Mouse (Mus musculus): ENCODE measurements around the gene Asic4.
A peak's percentile ranks its signal among the peaks of the same experiment; 100 is the strongest.

Asic4 gene

GRCm38 (mm10) chr1:75467215-75467927 lies 17.1 kb downstream of the Asic4 start:
- DNase-seq, result peak; percentile 83 to 89

GRCm38 (mm10) chr1:75469287-75469825 lies 19.1 kb downstream of the Asic4 start:
- DNase-seq, result no peak

DNA sequence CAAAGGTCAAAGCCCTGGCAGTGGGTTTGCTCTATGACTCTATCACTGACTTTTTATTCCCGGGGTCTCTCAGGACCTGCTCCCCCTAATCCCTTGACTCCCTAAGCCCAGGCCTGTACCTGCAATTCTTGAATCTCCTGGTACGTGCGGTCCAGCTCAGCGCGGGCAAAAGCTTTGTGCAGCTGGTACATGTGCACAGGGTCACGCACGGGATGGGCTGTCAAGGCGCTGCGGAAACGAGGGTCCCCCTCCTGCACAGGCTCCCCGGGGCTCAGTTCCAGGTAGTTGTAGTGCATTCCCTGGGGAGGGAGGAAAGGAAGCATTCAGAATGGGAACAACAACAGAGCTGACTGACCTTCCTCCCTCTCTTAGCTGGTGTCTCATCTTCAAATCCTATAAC lies 26.2 kb downstream of the Asic4 start:
- DNase-seq, result no peak

DNA sequence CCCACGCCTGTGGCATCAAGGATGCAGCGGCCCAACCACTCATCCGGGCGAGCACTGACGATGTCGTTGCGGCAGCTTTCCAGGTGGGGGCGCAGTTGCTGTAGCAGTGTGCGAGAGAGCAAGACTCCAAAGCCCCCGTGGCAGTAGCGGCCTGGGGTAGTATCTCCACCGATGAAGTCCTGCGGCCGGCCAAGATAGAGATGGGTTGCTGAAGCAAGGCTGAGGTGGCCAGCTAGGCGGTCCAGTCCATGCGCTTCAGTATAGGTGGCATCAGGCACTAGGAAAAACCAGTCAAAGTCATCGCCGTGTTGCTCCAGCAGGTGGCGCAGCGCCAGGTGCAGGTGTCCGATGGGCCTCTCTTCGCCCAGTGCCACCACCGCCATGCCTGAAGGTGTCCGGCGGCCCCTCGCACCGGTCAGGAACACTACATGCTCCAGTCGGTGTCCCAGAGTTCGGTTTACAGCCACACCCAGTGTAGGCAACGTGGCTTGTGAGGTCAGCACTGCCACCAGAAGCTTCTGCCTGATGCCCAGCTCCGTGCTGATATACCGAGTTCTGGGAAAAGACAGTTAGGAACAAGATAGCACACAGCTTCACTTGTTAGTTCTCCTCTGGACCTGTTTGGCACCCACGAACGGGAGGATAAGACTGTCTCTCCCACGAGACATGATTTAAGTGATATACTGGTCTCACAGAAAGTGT lies 27.2 kb downstream of the Asic4 start:
- DNase-seq, result peak; percentile 95 to 98

GRCm38 (mm10) chr1:75477966-75478290 lies 27.7 kb downstream of the Asic4 start:
- DNase-seq, result no peak

DNA sequence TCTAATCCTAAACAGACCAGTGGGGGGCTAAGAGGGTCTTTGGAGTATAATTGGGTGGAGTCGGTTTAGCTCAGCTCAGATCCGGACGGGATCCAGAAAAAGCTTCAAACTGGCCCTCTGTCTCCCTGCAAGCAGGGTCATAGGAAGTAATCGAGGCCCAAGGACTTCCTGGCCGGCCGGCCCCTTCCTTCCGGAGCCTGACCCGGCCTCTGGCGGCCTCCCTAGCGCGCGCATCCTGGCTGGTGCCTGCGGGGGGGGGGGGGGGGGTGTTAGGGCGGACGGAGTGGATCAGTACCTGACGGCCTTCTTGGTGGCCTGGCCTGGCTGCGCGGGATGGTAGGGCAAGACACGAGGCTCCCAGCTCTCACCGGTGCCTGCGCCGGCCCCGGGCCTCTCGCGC lies 28.3 kb downstream of the Asic4 start:
- DNase-seq, result peak; percentile 27 to 35

GRCm38 (mm10) chr1:75478916-75479634 lies 28.8 kb downstream of the Asic4 start, which contains the start of the genes Chpf and Tmem198:
Gene Chpf, minus strand, starts transcription at chr1:75479307.
Gene Tmem198, plus strand, starts transcription at chr1:75479532.
- DNase-seq, result peak; percentile 96 to 97

DNA sequence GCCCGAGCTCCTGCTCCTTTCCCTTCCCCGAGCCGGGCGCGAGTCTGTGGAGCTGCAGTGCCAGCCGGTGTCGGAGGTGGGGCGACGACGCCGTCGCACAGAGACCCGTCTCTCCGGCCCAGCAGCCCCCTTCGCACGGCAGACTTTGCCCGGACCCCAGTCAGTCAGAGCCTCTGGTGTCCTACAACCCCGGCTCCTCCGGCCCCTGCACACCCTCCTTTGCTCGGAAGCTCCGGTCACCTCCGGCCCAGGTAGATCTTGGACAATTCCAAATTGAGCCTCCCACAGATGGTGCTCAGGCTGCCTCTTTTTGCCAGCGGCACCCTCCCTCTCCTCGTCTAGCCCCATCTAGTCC lies 29.4 kb downstream of the Asic4 start:
- no peak for DNase-seq

DNA sequence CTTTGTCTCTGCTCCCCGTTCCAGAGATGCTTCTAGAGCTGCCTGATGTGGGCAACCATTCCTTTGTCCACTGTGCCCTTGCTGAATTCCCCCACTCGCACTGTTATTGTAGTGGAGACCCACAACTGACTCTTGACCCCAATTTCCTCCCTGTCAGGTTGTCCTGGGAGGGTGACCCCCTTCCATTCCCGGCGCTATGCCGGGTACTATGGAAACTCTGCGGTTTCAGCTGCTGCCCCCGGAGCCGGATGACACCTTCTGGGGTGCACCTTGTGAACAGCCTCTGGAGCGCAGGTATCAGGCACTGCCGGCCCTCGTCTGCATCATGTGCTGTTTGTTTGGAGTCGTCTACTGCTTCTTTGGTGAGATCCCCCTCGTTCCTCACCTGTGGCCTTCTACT lies 29.8 kb downstream of the Asic4 start:
- peak; percentile 37 for DNase-seq

DNA sequence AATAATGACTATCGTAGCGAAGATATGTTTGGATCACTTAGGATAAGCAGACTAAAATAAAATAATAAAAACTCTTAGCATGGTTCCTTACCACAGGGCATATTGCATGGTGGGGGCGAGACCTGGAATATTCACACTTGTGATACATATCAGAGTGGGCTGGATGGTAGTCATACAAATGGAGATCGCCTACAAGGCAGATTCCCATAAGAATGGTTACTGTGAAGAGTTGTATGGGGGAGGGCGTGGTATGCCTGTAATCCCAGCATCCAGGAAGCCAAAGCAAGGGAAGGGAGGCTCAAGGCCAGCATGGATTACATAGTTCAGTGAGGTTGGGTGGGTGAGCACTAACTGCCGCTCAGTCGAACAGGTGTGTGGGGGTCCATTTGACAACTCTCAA lies 30.5 kb downstream of the Asic4 start:
- no peak for DNase-seq

GRCm38 (mm10) chr1:75486561-75486960 lies 36.3 kb downstream of the Asic4 start:
- DNase-seq, result no peak

- no peak for DNase-seq
Measured at GRCm38 (mm10) chr1:75487040-75487404, 36.8 kb downstream of the Asic4 start.

DNA sequence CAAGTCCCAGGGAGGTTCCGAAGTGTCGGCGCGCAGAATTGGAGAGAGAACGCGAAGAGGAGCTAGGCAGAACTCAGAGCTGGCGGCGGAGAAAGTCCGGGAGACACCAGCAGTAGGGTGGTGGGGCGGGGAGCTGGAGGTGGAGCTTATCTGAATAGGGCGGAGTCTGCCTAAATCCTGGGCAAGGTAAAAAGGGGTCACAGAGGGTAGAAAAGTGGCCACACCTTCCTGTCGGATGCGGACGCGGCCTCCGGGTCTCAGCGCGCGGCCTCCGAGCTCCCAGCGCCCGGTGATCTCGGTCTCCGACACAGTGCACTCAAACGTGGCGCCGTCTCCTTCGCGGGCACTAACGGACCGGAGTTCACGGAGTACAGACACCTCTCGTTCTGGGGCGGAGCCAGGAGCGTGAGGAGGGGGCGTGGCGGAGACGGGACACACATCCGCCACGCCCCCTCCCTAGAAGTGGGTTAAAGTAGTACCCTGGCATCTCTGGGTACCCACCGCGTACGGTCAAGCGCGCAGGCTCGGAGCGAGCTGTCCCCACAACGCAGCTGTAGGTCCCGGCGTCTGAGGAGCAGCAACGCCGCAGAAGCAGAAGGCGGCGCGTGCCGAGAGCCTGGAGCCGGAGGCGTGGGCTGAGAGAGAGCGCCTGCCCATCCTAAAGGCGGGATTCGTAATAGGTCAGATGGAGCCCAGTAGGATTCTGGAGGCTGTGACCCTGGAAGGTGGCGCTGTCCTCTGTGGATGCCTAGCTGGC lies 37.3 kb downstream of the Asic4 start:
- peak; percentile 77 for DNase-seq

DNA sequence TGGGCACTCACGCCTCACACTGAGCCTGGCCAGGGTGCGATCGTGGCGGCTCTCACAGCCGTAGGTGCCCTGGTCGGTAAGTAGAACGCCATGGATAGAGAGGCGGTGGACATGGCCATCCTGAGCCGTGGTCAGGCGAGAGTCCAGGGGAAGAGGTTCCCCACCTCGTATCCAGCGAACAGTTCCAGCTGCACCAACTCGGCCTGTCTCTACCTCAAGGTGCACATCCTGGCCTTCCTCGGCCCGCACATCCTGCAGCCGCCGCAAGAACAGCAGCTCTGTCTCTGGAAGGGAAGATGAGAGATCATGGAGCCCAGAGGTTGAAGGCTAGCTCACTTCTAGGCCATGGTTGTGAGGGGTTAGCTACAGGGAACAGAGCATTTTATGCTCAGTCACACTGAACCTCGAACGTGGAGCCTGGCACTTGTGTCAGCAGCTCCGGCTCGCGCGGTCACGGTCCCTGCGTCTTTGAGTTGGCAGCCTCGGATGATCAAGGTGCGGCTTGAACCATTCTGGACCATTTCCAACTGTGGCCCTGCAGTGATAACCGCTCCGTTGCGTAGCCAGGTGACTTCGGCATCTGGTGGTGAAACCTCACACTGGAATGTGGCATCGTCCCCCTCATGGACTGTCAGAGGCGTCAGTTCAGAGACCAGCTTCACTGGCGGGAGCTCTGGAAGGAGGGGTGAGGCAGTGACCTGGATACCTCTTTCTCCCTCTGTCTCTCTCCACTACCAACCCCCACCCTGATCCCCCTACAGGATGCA lies 40.7 kb downstream of the Asic4 start:
- DNase-seq, result no peak

DNA sequence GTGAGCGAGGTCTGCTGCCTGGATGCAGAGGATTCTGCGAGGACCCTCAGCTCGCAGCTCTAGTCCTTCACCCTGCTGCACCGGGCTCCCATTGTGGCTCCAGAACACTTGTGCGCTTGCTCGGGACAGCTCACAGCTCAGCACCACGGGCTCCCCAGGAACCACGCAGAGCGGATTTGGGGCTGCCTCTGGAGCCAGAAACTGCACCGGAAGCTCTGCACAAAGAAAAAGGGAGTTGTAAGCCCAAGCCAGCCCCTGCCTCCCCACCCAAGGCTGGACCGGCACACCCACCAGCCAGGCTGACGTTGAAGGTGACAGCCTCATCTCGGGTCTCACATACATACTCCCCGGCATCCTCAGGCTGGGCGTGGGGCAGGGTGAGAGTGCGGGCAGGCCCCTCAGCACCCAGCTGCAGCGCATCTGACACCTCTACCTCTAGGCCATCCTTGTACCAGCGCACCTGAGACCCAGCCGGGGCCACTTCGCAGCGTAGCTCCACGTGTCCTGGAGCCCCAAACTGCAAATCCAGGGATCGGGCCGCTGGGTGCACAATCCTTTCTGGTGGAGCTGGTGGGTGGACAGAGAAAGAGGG lies 42.4 kb downstream of the Asic4 start:
- DNase-seq, result no peak

- peak; percentile 54 to 57 for DNase-seq
Measured at GRCm38 (mm10) chr1:75494878-75495548, 44.8 kb downstream of the Asic4 start.

DNA sequence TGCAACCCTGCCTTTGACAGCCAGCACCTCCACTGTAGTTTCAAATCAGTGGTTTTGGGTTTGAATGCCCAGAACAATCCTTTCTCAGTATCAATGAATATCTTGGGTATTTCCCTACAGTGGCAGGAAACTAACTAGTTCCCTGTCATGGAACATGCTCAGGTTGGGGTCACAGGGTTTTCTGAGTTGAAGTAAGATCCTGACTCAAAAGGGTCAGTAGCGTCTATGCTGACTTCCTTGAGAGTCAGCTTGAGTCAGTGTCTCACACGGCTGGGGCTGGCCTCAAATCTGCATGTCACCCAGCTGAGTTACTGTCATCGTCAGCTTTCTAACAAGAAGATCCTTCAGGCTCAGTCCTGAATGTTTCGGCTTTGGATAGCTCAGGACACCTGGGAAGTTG lies 48.7 kb downstream of the Asic4 start:
- no peak for DNase-seq

DNA sequence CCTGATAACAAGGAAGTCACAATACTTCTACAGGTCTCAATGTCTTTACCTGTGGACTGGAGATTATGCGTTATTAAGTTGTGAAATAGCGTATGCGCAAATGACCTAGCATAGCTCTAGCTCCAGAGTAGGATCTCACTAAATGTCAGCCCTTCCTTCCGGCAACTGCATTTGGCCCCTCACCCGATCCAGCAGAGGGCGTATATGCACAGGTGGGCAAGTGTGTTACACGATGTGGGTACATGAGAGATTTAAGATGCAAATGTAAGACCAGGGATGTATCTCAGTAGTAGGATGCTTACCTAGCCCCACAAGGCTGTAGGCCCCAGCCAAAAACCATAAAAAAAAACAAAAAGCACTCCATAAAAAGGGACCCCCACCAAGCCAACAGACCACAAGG lies 49.2 kb downstream of the Asic4 start:
- DNase-seq, result no peak

DNA sequence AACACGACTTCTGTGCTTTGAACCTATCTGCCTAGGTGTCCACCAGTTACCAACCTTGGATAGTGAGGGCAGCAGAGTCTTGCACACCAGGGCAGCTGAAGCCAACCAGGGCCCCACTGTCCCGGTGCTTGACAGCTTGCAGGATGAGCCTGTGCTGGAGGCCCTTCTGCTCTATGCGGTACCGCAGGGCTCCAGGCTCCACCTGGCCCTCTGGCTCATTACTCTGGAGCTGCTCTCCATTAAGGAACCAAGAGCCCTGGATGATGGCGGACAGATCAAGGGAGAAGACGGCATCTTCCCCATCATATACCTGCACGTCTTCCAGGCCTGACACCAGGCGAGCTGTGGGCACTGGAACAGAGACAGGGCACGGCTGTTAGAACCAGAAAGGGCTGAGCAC lies 51.7 kb downstream of the Asic4 start:
- no peak for DNase-seq

- no peak for DNase-seq
Measured at GRCm38 (mm10) chr1:75502945-75503650, 52.9 kb downstream of the Asic4 start.

- no peak for DNase-seq
Measured at GRCm38 (mm10) chr1:75503651-75503980, 53.4 kb downstream of the Asic4 start.
